Mouse (Mus musculus): ENCODE measurements around the gene Adora3. TPM values are rescaled to one million over a fixed set of nuclear protein-coding genes. Genes with fewer than 3 reads are reported as not detected.

Gene Adora3
- polyA plus RNA-seq, 1 experiment from 2014 or later, result 0.21 TPM

DNA sequence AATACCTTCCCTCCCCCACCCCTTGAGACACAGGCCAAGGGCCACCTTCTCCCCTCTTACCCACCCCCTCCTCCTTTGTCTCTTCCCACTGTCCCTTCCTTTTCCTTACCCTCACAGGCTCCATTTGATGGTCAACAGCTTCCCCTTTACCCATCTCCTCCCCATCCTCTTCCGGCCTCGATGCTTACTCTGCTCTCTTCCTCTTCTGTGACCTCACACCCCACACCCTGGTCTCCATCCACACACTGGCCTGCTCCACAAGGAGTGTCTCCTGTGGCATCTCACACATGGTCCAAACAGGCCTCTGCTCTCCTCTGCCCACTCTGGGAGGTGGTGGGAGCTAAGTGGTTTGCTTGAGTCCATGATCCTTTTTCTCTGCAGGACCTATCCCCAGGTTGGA lies 7.3 kb downstream of the Adora3 start:
- Histone ChIP-seq H3K36me3 (no peaks in the 10 kb centered on the region), H3K27me3 (no peaks in the 10 kb centered on the region), H3K4me2 (no peak overlapping the region), H3K4me3 (no peak overlapping the region), H3K9me3 (no peaks in the 10 kb centered on the region), H3K4me1 (peaks cover 8% of the 10 kb centered on the region; the same call in 1 of the 2 replicates), H3K27ac (no peak overlapping the region), H3K9ac (no peak overlapping the region)
- 62% methylated on average over 2 of the region's 2 CpGs for WGBS
- ATAC-seq (ENCODE audit: borderline replicate concordance, extremely low read depth, low FRiP score, low TSS enrichment), result peak; percentile 11; the same call in 1 of the 2 replicates

DNA sequence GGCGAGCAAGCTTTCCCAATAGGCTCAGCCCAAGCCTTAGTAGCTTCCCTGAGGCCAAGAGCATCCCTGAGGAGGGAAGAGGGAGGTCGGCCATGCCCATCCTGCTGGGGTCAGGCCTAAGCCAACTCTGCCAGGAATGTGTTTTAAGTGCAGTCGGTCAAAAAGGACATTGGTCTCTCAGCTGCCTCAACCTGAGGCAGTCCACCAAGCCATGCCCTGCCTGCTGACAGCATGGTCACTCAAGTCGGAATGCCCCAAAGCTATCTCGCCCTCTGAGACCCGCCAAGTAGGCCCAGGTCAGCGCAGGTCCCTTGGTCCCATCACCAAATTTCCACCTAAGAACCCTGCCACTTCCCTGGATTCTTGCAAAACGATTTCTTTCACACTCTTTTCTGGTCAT lies 8.1 kb downstream of the Adora3 start:
- Histone ChIP-seq H3K4me2 (no peak overlapping the region), H3K4me1 (peaks cover 8% of the 10 kb centered on the region; the same call in 1 of the 2 replicates), H3K4me3 (no peak overlapping the region), H3K9me3 (no peaks in the 10 kb centered on the region), H3K36me3 (no peaks in the 10 kb centered on the region), H3K9ac (no peak overlapping the region), H3K27ac (no peak overlapping the region), H3K27me3 (no peaks in the 10 kb centered on the region)
- 84% methylated on average over 8 of the region's 8 CpGs for WGBS
- ATAC-seq (ENCODE audit: borderline replicate concordance, extremely low read depth, low FRiP score, low TSS enrichment), result no peak

DNA sequence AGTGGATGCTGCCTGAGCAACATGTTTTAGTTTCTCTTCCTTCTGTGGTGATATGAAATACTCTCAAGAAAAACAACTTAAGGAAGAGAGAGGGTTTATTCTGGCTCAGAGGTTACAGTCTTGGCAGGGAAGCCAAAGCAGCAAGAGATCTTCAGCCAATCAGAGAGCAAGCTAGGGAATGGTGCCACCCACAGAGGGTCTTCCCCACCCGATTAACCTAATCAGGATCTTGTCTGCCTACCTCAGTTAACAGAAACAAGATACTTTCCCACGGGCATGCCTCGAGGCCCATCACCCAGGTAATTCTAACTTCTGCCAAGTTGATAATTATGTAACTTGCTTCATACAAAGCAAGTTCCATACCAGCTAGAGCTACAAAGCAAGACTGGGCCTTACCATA lies 9.8 kb downstream of the Adora3 start:
- Histone ChIP-seq H3K9ac (no peak overlapping the region), H3K36me3 (no peaks in the 10 kb centered on the region), H3K4me2 (no peak overlapping the region), H3K9me3 (no peaks in the 10 kb centered on the region), H3K27me3 (no peaks in the 10 kb centered on the region), H3K4me1 (peaks cover 8% of the 10 kb centered on the region; the same call in 1 of the 2 replicates), H3K27ac (no peak overlapping the region), H3K4me3 (no peak overlapping the region)
- no peak for ATAC-seq (ENCODE audit: borderline replicate concordance, extremely low read depth, low FRiP score, low TSS enrichment)
- WGBS, result 50% methylated on average over 3 of the region's 3 CpGs

DNA sequence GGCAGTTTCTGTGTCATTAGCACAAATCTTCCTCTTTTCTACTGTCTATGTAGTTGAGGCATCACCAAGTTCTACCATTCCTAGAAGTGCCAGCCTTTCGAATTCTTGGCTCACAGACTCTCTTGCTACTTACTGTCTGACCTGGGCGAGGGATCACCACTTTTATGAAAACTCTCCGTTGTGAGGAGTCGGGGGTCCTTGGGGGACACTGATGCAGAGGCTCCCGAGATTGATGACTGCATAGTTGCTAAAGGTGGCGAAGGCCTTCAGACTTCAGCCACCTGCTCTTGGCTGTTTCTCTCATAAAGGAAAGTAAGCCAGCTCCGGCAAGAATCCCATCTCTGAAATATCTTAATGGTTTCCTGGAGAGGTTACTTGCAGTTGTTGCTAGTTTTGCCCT lies 11.4 kb downstream of the Adora3 start:
- Histone ChIP-seq H3K9me3 (no peaks in the 10 kb centered on the region), H3K4me3 (no peak overlapping the region), H3K27me3 (no peaks in the 10 kb centered on the region), H3K4me2 (no peak overlapping the region), H3K36me3 (no peaks in the 10 kb centered on the region), H3K27ac (no peak overlapping the region), H3K4me1 (peaks cover 3% of the 10 kb centered on the region; the same call in 1 of the 2 replicates), H3K9ac (no peak overlapping the region)
- ATAC-seq (ENCODE audit: borderline replicate concordance, extremely low read depth, low FRiP score, low TSS enrichment), result no peak
- WGBS, result 89% methylated on average over 7 of the region's 7 CpGs

DNA sequence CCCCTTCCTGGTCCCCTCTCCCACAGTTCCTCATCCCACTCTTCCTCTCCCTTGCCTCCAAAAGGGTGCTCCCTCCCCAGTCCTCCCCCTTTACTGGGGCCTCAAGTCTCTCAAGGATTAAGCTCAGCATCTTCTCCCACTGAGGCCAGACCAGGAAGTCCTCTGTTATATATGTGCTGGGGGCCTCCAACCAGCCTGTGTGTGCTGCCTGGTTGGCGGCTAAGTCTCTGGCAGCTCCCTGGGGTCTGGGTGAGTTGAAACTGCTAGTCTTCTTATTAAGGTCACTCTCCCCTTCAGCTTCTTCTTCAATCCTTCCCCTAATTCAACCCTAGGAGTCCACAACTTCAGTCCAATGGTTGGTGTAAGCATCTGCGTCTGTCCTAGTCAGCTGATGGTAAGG lies 12.5 kb downstream of the Adora3 start:
- Histone ChIP-seq H3K36me3 (no peaks in the 10 kb centered on the region), H3K9me3 (no peaks in the 10 kb centered on the region), H3K9ac (no peak overlapping the region), H3K4me3 (no peak overlapping the region), H3K4me1 (no peaks in the 10 kb centered on the region), H3K27ac (no peak overlapping the region), H3K27me3 (no peaks in the 10 kb centered on the region), H3K4me2 (no peak overlapping the region)
- no peak for ATAC-seq (ENCODE audit: borderline replicate concordance, extremely low read depth, low FRiP score, low TSS enrichment)
- WGBS, result 95% methylated on average over 2 of the region's 2 CpGs

DNA sequence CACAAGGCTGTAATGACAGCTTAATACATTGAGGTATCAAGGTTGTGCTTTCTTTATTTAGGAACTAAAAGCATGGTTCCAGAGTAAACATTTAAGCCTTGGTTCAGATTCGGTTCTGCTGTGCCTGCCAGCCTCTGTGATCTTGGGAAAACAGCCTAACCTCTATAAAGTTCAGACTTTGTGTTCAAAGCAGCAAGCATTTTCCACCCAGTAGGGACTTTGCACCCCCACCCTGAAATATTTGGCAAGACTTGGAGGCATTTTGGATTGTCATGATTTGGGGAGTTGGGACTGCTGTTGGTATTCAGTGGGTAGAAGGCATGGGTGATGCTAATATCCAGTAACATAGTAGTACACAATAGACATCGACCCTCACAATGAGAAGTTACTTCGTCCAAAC lies 18.3 kb downstream of the Adora3 start:
- Histone ChIP-seq H3K36me3 (no peaks in the 10 kb centered on the region), H3K9me3 (no peaks in the 10 kb centered on the region), H3K4me1 (peaks cover 16% of the 10 kb centered on the region), H3K9ac (no peak overlapping the region), H3K4me2 (no peak overlapping the region), H3K27me3 (no peaks in the 10 kb centered on the region), H3K27ac (no peak overlapping the region), H3K4me3 (no peak overlapping the region)
- WGBS, result 72% methylated on average over 3 of the region's 3 CpGs
- no peak for ATAC-seq (ENCODE audit: borderline replicate concordance, extremely low read depth, low FRiP score, low TSS enrichment)

DNA sequence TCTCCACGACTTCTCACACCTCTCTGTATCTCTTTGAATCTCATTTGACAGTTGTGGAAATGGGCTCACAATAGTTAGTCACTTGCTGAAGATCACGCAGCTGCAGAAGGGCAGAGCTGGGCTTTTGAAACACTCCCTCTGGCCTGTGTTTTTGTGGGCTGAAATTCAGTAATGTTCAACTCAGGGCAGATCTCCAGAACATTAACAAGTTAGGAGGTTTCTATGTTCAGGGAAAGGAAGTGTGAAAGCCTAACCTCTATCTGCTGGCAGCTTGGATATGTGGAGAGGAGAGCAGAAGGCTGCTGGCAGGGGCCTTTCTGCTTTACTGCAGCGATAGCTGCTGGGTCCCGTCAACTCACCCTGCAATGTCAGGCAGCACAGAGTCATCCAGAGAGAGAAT lies 19.6 kb downstream of the Adora3 start:
- 46% methylated on average over 4 of the region's 4 CpGs for whole genome bisulfite sequencing
- no peaks in the 10 kb centered on the region for H3K27me3 ChIP-seq
- no peak overlapping the region for H3K27ac ChIP-seq
- H3K9ac ChIP-seq, result no peak overlapping the region
- no peak overlapping the region for H3K4me2 ChIP-seq
- H3K4me1 ChIP-seq, result peaks cover 28% of the 10 kb centered on the region
- no peaks in the 10 kb centered on the region for H3K36me3 ChIP-seq
- no peaks in the 10 kb centered on the region for H3K9me3 ChIP-seq
- no peak for ATAC-seq (ENCODE audit: borderline replicate concordance, extremely low read depth, low FRiP score, low TSS enrichment)
- no peak overlapping the region for H3K4me3 ChIP-seq

DNA sequence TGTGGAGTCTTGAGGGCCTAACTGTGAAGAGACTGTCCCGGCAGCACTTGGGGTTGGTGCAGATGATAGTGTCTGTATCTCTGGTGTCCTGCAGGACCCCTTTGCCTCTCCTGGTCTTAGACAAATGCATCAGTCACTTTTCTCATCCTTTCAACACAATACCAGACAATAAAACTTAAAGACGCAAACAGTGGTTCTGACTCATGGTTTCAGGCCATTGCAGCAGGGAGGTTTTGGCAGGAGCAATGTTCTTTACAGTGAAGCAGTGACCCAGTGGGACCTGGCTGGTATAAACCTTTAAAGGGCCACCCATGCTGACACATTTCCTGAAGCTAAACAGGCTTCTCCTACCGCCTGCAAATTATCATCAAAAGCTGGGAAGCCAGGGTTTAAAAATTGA lies 20.5 kb downstream of the Adora3 start:
- WGBS, result 65% methylated on average over 3 of the region's 3 CpGs
- Histone ChIP-seq H3K4me2 (no peak overlapping the region), H3K9me3 (no peaks in the 10 kb centered on the region), H3K27me3 (no peaks in the 10 kb centered on the region), H3K4me3 (no peak overlapping the region), H3K9ac (no peak overlapping the region), H3K4me1 (peaks cover 31% of the 10 kb centered on the region), H3K36me3 (no peaks in the 10 kb centered on the region), H3K27ac (peak overlapping the region; percentile 24; the same call in 1 of the 2 replicates)
- no peak for ATAC-seq (ENCODE audit: borderline replicate concordance, extremely low read depth, low FRiP score, low TSS enrichment)

DNA sequence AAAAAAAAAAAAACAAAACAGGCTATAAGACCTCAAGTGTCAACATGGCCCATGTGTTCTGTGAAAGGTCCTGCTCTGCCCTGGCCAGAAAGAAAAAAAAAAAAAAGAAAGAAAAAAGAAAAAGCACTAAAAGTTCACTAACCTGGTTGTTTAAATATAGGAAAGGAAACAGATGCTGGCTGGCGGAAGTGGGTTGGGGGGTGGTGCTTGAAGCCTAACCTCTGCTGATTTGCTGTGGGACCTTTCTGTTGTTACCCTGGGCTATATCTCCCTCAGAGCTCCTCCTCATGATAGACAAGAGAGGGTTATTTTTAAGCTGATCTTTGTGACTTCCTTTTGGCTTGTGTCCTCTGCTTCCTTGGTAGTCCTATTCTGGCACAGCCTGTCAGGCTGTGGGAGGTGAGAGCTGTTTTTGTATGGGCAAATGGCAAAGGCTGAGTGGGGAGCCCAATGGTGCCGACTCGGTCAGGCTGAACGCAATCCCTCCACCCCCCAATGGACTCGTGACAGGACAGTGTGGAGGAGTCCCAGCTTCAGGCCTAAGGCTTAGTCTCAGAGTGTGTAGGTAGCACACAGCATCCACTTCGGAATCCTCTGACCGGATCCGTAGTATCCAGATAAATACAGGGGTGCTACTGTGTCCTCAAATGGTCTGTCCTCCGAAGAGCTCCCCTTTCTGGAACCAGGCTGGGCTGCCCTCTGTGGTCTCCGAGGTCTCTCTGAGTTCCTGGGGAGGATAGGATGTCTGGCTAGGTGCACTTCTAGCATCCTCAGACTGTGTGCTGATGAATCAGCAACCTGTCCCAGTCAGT lies 21.3 kb downstream of the Adora3 start:
- H3K36me3 ChIP-seq, result no peaks in the 10 kb centered on the region
- no peak overlapping the region for H3K4me2 ChIP-seq
- ATAC-seq (ENCODE audit: borderline replicate concordance, extremely low read depth, low FRiP score, low TSS enrichment), result no peak
- no peak overlapping the region for H3K4me3 ChIP-seq
- H3K9me3 ChIP-seq, result no peaks in the 10 kb centered on the region
- H3K4me1 ChIP-seq, result peaks cover 31% of the 10 kb centered on the region
- WGBS, result 67% methylated on average over 10 of the region's 10 CpGs
- H3K27me3 ChIP-seq, result no peaks in the 10 kb centered on the region
- H3K9ac ChIP-seq, result no peak overlapping the region
- H3K27ac ChIP-seq, result peak overlapping the region; percentile 59

DNA sequence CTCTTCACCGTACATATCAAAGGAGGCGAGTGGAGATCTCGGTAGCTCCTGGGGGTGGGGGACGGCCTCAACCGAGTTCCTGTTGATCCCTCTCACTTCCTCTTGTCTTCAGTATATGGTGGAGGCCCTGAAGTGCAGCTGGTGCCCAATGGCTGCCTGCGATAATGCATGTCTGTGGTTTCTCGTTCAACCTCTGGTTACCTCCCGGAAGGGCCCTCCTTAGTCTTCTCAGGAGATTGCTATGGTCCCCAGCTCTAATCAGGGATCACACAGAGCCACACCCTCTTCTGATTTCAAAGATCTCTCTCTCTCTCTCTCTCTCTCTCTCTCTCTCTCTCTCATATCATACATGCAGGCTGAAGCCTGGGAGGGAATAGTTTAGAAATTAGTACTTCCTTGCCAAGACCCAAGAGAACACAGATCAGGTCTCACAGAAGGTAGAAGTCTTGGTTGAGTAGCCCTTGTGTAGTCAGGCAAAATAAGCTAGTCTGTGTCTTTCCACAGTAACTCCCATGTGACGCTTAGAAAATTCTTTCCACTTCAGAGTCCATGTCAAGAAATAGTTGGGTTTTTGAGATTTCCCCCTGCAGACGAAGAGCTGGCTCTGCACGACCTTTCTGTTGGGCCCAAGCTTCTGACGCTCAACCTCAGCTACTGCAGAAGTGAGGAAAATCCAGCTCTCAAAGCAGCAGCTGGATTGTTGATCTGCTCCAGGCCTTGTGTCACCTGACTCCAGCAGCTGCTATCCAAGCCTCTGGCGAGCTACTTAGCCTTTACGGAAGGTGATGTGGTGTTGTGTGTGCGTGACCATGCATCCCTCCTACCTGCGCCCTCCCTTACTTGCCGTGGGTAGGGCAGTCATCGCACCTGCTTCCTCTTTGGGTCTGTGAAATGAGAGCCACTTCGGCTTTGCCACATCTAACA lies 22.2 kb downstream of the Adora3 start:
- 73% methylated on average over 19 of the region's 19 CpGs for WGBS

DNA sequence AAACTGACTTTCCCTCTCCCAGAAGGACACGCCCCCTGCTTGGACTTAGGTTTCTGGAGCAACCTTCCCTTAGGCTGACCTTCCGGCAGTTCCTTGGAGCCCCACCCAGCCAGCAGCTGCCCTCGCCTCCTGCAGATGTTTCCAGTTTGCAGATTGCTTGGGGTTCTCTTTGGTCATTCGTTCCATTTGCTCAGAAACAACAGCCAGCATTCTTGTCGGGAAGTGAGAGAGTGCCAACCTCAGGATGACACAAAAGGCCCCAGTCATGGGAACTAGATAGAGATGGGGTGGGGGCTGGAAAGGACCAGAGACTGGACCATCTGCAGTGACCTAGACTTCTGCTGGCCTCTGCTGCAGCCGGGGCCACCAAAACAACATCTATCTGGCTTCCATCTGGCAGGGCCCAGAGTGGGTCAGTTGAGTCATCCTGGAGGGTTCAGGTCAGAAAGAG lies 23.3 kb downstream of the Adora3 start:
- no peaks in the 10 kb centered on the region for H3K36me3 ChIP-seq
- H3K4me3 ChIP-seq, result no peak overlapping the region
- no peak overlapping the region for H3K9ac ChIP-seq
- H3K27me3 ChIP-seq, result no peaks in the 10 kb centered on the region
- peaks cover 31% of the 10 kb centered on the region for H3K4me1 ChIP-seq
- WGBS, result 47% methylated on average over 6 of the region's 6 CpGs
- H3K27ac ChIP-seq, result peak overlapping the region; percentile 74
- H3K9me3 ChIP-seq, result no peaks in the 10 kb centered on the region
- no peak for ATAC-seq (ENCODE audit: borderline replicate concordance, extremely low read depth, low FRiP score, low TSS enrichment)
- H3K4me2 ChIP-seq, result no peak overlapping the region

More for the DNA sequence above, 22.2 kb downstream of the Adora3 start:
- Histone ChIP-seq H3K4me2 (no peak overlapping the region), H3K36me3 (no peaks in the 10 kb centered on the region), H3K27me3 (no peaks in the 10 kb centered on the region), H3K4me1 (peaks cover 31% of the 10 kb centered on the region), H3K9me3 (no peaks in the 10 kb centered on the region), H3K9ac (no peak overlapping the region), H3K27ac (peak overlapping the region; percentile 59), H3K4me3 (no peak overlapping the region)
- ATAC-seq (ENCODE audit: borderline replicate concordance, extremely low read depth, low FRiP score, low TSS enrichment), result no peak
